Mouse (Mus musculus): ENCODE results near the gene Dner. TPM values are rescaled to one million over a fixed set of nuclear protein-coding genes. Genes with fewer than 3 reads are reported as not detected.

Dner gene
- polyA plus RNA-seq, 1 experiment from 2014 or later: 301 TPM

DNA sequence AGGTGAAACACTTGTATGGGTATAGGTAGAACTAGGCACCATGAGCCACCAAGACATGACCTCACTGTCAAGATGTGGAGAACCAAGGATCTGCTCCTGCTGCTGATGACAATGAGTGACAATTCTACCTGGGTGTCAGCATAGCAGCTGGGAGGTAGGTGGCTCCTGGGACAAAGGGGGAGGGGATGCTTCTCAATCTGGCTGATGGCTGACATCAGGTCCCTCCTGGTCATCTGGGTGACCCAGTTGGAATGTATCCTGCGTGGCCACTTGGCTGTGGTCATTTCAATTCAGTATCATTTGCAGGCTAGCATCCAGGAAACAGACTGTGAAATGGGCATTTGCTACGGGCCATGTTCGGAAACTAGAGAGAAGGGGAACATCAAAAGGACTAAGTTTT, 315.1 kb downstream of the Dner start:
- Histone ChIP-seq H3K4me3 (ENCODE audit: low read depth, low read length) (no peak overlapping the region), H3K36me3 (ENCODE audit: control insufficient read depth, insufficient read depth, low read length) (0 out of 2 replicates have a peak, but pooled peaks cover 7% of the 10 kb centered on the region), H3K4me1 (ENCODE audit: control insufficient read depth, insufficient read depth, low read length) (peaks cover 3% of the 10 kb centered on the region; the same call in 1 of the 2 replicates), H3K4me2 (ENCODE audit: low read length) (no peak overlapping the region), H3K9me3 (replicated peaks; ENCODE audit: control insufficient read depth, low read length, poor library complexity, severe bottlenecking) (no peaks in the 10 kb centered on the region), H3K27ac (ENCODE audit: low read length) (no peak overlapping the region), H3K27me3 (ENCODE audit: control insufficient read depth, insufficient read depth, low read depth, low read length) (no peaks in the 10 kb centered on the region), H3K9ac (ENCODE audit: low read depth, low read length) (no peak overlapping the region)
- WGBS: 90% methylated on average over 3 of the region's 3 CpGs
- ATAC-seq: no peak

DNA sequence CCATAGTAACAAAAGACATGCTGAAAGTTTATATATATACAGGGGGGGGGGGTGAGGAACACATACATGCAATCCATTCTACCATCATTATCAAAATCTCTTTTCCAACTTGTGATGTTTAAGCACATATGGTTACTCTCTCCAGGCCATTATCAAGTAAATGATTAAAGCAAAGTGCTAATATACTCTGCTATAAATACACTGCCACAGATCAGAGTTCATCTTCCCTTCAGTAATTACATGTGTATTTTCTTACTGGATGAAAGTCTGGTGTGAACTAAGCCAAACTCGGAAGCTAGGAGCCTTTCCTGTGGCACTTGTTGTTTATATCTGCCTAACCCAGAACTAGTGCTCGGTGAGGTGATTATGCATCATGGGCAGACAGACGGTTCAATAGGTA, 328.3 kb downstream of the Dner start:
- Histone ChIP-seq H3K27ac (ENCODE audit: low read length) (no peak overlapping the region), H3K36me3 (ENCODE audit: control insufficient read depth, insufficient read depth, low read length) (no peaks in the 10 kb centered on the region), H3K27me3 (ENCODE audit: control insufficient read depth, insufficient read depth, low read depth, low read length) (no peaks in the 10 kb centered on the region), H3K9ac (ENCODE audit: low read depth, low read length) (no peak overlapping the region), H3K4me2 (ENCODE audit: low read length) (no peak overlapping the region), H3K4me3 (ENCODE audit: low read depth, low read length) (no peak overlapping the region), H3K9me3 (replicated peaks; ENCODE audit: control insufficient read depth, low read length, poor library complexity, severe bottlenecking) (no peaks in the 10 kb centered on the region), H3K4me1 (ENCODE audit: control insufficient read depth, insufficient read depth, low read length) (peaks cover 6% of the 10 kb centered on the region; the same call in 1 of the 2 replicates)
- WGBS: 87% methylated on average over 3 of the region's 3 CpGs
- no peak for ATAC-seq

- Histone ChIP-seq H3K9ac (ENCODE audit: low read depth, low read length) (no peak overlapping the region), H3K4me3 (ENCODE audit: low read depth, low read length) (no peak overlapping the region), H3K4me1 (ENCODE audit: control insufficient read depth, insufficient read depth, low read length) (peaks cover 6% of the 10 kb centered on the region; the same call in 1 of the 2 replicates), H3K9me3 (replicated peaks; ENCODE audit: control insufficient read depth, low read length, poor library complexity, severe bottlenecking) (no peaks in the 10 kb centered on the region), H3K27me3 (ENCODE audit: control insufficient read depth, insufficient read depth, low read depth, low read length) (no peaks in the 10 kb centered on the region), H3K4me2 (ENCODE audit: low read length) (no peak overlapping the region), H3K27ac (ENCODE audit: low read length) (no peak overlapping the region), H3K36me3 (ENCODE audit: control insufficient read depth, insufficient read depth, low read length) (no peaks in the 10 kb centered on the region)
- no peak for ATAC-seq
- WGBS: 75% methylated on average over 3 of the region's 3 CpGs
These were observed 329.5 kb downstream of the Dner start for GRCm38 (mm10) chr1:84366553-84366952.

DNA sequence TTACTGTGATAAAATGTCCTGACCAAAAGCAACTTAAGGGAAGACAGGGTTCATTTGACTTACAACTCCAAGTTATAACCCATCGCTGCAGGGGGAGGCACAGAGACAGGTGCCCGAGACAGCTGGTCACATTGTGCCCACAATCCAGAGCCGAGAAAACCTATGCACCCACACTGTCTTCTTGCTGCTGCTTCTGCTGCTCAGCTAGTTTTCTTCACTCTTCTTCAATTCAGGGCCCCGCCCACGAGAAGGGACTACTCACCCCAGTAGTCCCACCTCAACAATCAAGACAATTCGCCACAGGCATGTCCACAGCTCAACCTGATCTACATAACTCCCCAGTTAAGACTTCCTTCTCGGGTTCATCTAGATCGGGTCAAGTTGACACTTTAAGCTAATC, 332.1 kb downstream of the Dner start, which contains the start of gene Pid1:
TSS of gene Pid1 (minus strand) at position 214 of the 400 bp plus-strand sequence.
- WGBS: 90% methylated on average over 8 of the region's 8 CpGs

DNA sequence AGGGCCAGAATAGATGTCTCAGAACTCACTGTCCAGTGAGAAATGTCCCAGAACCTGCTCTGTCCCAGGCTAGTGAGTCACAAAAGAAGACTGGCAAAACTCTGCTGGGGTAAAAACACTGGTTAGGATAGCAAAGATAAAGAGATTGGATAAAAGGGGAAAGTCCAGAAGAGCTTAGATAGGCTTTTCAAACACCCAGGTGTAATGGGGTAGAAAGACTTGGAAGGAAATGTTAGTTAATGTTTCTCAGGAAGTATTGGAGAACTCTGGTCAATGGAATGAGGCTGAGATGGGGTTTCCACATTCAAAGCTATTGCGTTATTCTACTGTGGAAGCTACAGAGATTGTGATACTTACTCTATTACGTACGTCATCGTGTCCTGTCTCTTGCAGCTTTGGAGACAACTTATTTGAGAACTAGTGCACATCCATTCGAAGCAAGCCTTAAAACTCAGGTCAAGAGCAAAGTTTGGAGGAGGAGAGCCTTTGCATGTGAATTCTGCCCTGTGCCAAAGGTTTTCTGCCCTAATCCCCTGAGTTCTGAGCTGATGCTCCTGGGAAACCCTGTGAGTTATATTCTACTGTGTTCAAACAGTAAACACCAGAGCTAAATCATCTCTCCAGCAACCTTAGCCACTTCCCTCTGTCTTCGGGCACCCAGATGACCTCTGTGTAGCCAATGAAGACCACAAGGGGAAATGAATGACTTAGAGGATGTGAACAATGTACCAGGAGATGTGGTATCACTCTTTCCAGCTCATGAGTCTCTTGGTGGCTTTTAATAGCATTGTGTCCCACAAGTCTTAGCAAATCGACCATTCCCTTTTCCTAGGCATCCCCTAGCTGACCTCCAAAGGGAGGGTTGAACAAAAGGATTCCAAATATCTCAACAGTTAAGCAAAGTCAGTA, 333.1 kb downstream of the Dner start:
- H3K36me3 ChIP-seq (ENCODE audit: control insufficient read depth, insufficient read depth, low read length): no peaks in the 10 kb centered on the region
- H3K27ac ChIP-seq (ENCODE audit: low read length): no peak overlapping the region
- no peak overlapping the region for H3K4me2 ChIP-seq (ENCODE audit: low read length)
- no peak for ATAC-seq
- H3K9ac ChIP-seq (ENCODE audit: low read depth, low read length): no peak overlapping the region
- peaks cover 6% of the 10 kb centered on the region; the same call in 1 of the 2 replicates for H3K4me1 ChIP-seq (ENCODE audit: control insufficient read depth, insufficient read depth, low read length)
- no peaks in the 10 kb centered on the region for H3K27me3 ChIP-seq (ENCODE audit: control insufficient read depth, insufficient read depth, low read depth, low read length)
- 89% methylated on average over 7 of the region's 7 CpGs for WGBS
- H3K9me3 ChIP-seq (replicated peaks; ENCODE audit: control insufficient read depth, low read length, poor library complexity, severe bottlenecking): no peaks in the 10 kb centered on the region
- H3K4me3 ChIP-seq (ENCODE audit: low read depth, low read length): no peak overlapping the region

More for the DNA sequence above, 332.1 kb downstream of the Dner start, which contains the start of gene Pid1:
- Histone ChIP-seq H3K27me3 (ENCODE audit: control insufficient read depth, insufficient read depth, low read depth, low read length) (no peaks in the 10 kb centered on the region), H3K9ac (ENCODE audit: low read depth, low read length) (no peak within 1 kb of the TSS), H3K4me2 (ENCODE audit: low read length) (no peak within 1 kb of the TSS), H3K4me3 (ENCODE audit: low read depth, low read length) (no peak within 1 kb of the TSS), H3K4me1 (ENCODE audit: control insufficient read depth, insufficient read depth, low read length) (peaks cover 6% of the 10 kb centered on the region; the same call in 1 of the 2 replicates), H3K27ac (ENCODE audit: low read length) (no peak within 1 kb of the TSS), H3K9me3 (replicated peaks; ENCODE audit: control insufficient read depth, low read length, poor library complexity, severe bottlenecking) (no peaks in the 10 kb centered on the region), H3K36me3 (ENCODE audit: control insufficient read depth, insufficient read depth, low read length) (no peaks in the 10 kb centered on the region)
- no peak for ATAC-seq

- 84% methylated on average over 1 of the region's 1 CpGs for WGBS
- Histone ChIP-seq H3K9me3 (replicated peaks; ENCODE audit: control insufficient read depth, low read length, poor library complexity, severe bottlenecking) (no peaks in the 10 kb centered on the region), H3K4me1 (ENCODE audit: control insufficient read depth, insufficient read depth, low read length) (peaks cover 6% of the 10 kb centered on the region; the same call in 1 of the 2 replicates), H3K4me2 (ENCODE audit: low read length) (no peak overlapping the region), H3K4me3 (ENCODE audit: low read depth, low read length) (no peak overlapping the region), H3K36me3 (ENCODE audit: control insufficient read depth, insufficient read depth, low read length) (no peaks in the 10 kb centered on the region), H3K27me3 (ENCODE audit: control insufficient read depth, insufficient read depth, low read depth, low read length) (no peaks in the 10 kb centered on the region), H3K9ac (ENCODE audit: low read depth, low read length) (no peak overlapping the region), H3K27ac (ENCODE audit: low read length) (no peak overlapping the region)
- ATAC-seq: no peak
These were observed 333.8 kb downstream of the Dner start for GRCm38 (mm10) chr1:84362209-84362608.

- H3K27me3 ChIP-seq (ENCODE audit: control insufficient read depth, insufficient read depth, low read depth, low read length): no peaks in the 10 kb centered on the region
- ATAC-seq: 0 out of 2 replicates have a peak, but pooled peaks have one; percentile 28
- WGBS: 82% methylated on average over 3 of the region's 3 CpGs
These were observed 334.6 kb downstream of the Dner start for GRCm38 (mm10) chr1:84361389-84361788.

GRCm38 (mm10) chr1:84359611-84360500, 336.2 kb downstream of the Dner start:
- no peak for ATAC-seq
- no peaks in the 10 kb centered on the region for H3K9me3 ChIP-seq (replicated peaks; ENCODE audit: control insufficient read depth, low read length, poor library complexity, severe bottlenecking)
- H3K4me1 ChIP-seq (ENCODE audit: control insufficient read depth, insufficient read depth, low read length): no peaks in the 10 kb centered on the region
- H3K27me3 ChIP-seq (ENCODE audit: control insufficient read depth, insufficient read depth, low read depth, low read length): no peaks in the 10 kb centered on the region
- no peaks in the 10 kb centered on the region for H3K36me3 ChIP-seq (ENCODE audit: control insufficient read depth, insufficient read depth, low read length)
- 88% methylated on average over 6 of the region's 6 CpGs for whole genome bisulfite sequencing
- H3K4me3 ChIP-seq (ENCODE audit: low read depth, low read length): no peak overlapping the region
- no peak overlapping the region for H3K27ac ChIP-seq (ENCODE audit: low read length)
- H3K9ac ChIP-seq (ENCODE audit: low read depth, low read length): no peak overlapping the region
- no peak overlapping the region for H3K4me2 ChIP-seq (ENCODE audit: low read length)

More at GRCm38 (mm10) chr1:84361389-84361788, 334.6 kb downstream of the Dner start:
- Histone ChIP-seq H3K9ac (ENCODE audit: low read depth, low read length) (no peak overlapping the region), H3K4me1 (ENCODE audit: control insufficient read depth, insufficient read depth, low read length) (peaks cover 6% of the 10 kb centered on the region; the same call in 1 of the 2 replicates), H3K4me2 (ENCODE audit: low read length) (no peak overlapping the region), H3K9me3 (replicated peaks; ENCODE audit: control insufficient read depth, low read length, poor library complexity, severe bottlenecking) (no peaks in the 10 kb centered on the region), H3K4me3 (ENCODE audit: low read depth, low read length) (no peak overlapping the region), H3K27ac (ENCODE audit: low read length) (no peak overlapping the region), H3K36me3 (ENCODE audit: control insufficient read depth, insufficient read depth, low read length) (no peaks in the 10 kb centered on the region)

Data from midbrain, embryonic 16.5 days (tissue).